In genomic region chr12:37108819-37109473, GRCm38 (mm10) we compare ENCODE assay signal across 8 mouse cellular contexts. TPM values are rescaled to one million over a fixed set of nuclear protein-coding genes. Genes with fewer than 3 reads are reported as not detected.
DNase-seq lines count a peak whose midpoint lies in the region; ATAC-seq and TF ChIP-seq lines count a peak whose summit lies in the region.

No protein-coding gene starts in this region.

- no peak for DNase-seq in kidney, adult 8-10 months
- peak; percentile 47 for DNase-seq in ZHBTc4 (ENCODE audit: low read depth, low spot score)
- peak; percentile 60 for DNase-seq in hindbrain, embryonic 11.5 days (ENCODE audit: low spot score)
- peak; percentile 13 for DNase-seq in liver, postnatal 0 days
- DNase-seq in right cerebral cortex, postnatal 25 days = peak; percentile 5
- DNase-seq in cerebellum, adult 9-10 months = no peak

- WGBS in kidney, embryonic 16.5 days = under 1% methylated on average over 29 of the region's 29 CpGs
- WGBS in forebrain, embryonic 16.5 days = 0% methylated on average over 29 of the region's 29 CpGs
- WGBS in hindbrain, embryonic 11.5 days = 1% methylated on average over 29 of the region's 29 CpGs
- 3% methylated on average over 26 of the region's 29 CpGs for WGBS in liver, postnatal 0 days (ENCODE audit: insufficient replicate concordance)

- no peaks in the 10 kb centered on the region for H3K9me3 ChIP-seq in kidney, embryonic 16.5 days (ENCODE audit: low read length)
- no peaks in the 10 kb centered on the region for H3K9me3 ChIP-seq in forebrain, embryonic 16.5 days (ENCODE audit: control insufficient read depth, low read length)
- H3K9me3 ChIP-seq in hindbrain, embryonic 11.5 days (ENCODE audit: control insufficient read depth, low read length) = no peaks in the 10 kb centered on the region
- no peaks in the 10 kb centered on the region for H3K9me3 ChIP-seq in liver, postnatal 0 days (ENCODE audit: low read length)

- peak overlapping the region; percentile 51 for H3K27ac ChIP-seq in kidney, embryonic 16.5 days (ENCODE audit: low read length)
- no peak overlapping the region for H3K27ac ChIP-seq in forebrain, embryonic 16.5 days (ENCODE audit: low read length)
- H3K27ac ChIP-seq in hindbrain, embryonic 11.5 days (ENCODE audit: low read depth, low read length) = no peak overlapping the region
- no peak overlapping the region for H3K27ac ChIP-seq in liver, postnatal 0 days (ENCODE audit: low read depth)

- no peak for TF ChIP-seq CTCF in liver, postnatal 0 days (IDR thresholded peaks at IDR 0.05; ENCODE audit: low read depth)

- peak overlapping the region; percentile 96 for H3K4me2 ChIP-seq in kidney, embryonic 16.5 days (replicated peaks; ENCODE audit: low read depth, low read length)
- peak overlapping the region; percentile 92 for H3K4me2 ChIP-seq in forebrain, embryonic 16.5 days (ENCODE audit: low read length)
- H3K4me2 ChIP-seq in hindbrain, embryonic 11.5 days (replicated peaks; ENCODE audit: low read depth, low read length) = peak overlapping the region; percentile 80
- H3K4me2 ChIP-seq in liver, postnatal 0 days (ENCODE audit: low read depth, low read length) = peak overlapping the region; percentile 64

- H3K4me3 ChIP-seq in kidney, embryonic 16.5 days (ENCODE audit: low read length) = peak overlapping the region; percentile 63
- peak overlapping the region; percentile 51 for H3K4me3 ChIP-seq in forebrain, embryonic 16.5 days (replicated peaks; ENCODE audit: low read length)
- H3K4me3 ChIP-seq in hindbrain, embryonic 11.5 days (ENCODE audit: low read depth, low read length) = peak overlapping the region; percentile 48
- peak overlapping the region; percentile 35 for H3K4me3 ChIP-seq in liver, postnatal 0 days (ENCODE audit: low read depth, low read length)

- H3K36me3 ChIP-seq in kidney, embryonic 16.5 days (ENCODE audit: insufficient read depth, low read length) = no peaks in the 10 kb centered on the region
- H3K36me3 ChIP-seq in forebrain, embryonic 16.5 days (ENCODE audit: control insufficient read depth, insufficient read depth) = no peaks in the 10 kb centered on the region
- no peaks in the 10 kb centered on the region for H3K36me3 ChIP-seq in hindbrain, embryonic 11.5 days (ENCODE audit: control insufficient read depth, insufficient read depth, low read length)
- H3K36me3 ChIP-seq in liver, postnatal 0 days (replicated peaks; ENCODE audit: insufficient read depth, low read length) = no peaks in the 10 kb centered on the region

- no peak for TF ChIP-seq EP300 in liver, postnatal 0 days (IDR thresholded peaks at IDR 0.05; ENCODE audit: low read depth)

- ATAC-seq in kidney, embryonic 16.5 days (ENCODE audit: low FRiP score, low TSS enrichment) = peak; percentile 75
- ATAC-seq in forebrain, embryonic 16.5 days = peak; percentile 77
- ATAC-seq in hindbrain, embryonic 11.5 days (ENCODE audit: low FRiP score) = peak; percentile 77
- no peak for ATAC-seq in liver, postnatal 0 days

- peaks cover 12% of the 10 kb centered on the region; the same call in 1 of the 2 replicates for H3K4me1 ChIP-seq in kidney, embryonic 16.5 days (ENCODE audit: insufficient read depth, low read length)
- peaks cover 14% of the 10 kb centered on the region for H3K4me1 ChIP-seq in forebrain, embryonic 16.5 days (replicated peaks; ENCODE audit: control insufficient read depth, insufficient read depth, low read length)
- H3K4me1 ChIP-seq in hindbrain, embryonic 11.5 days (replicated peaks; ENCODE audit: control insufficient read depth, insufficient read depth, low read length) = peaks cover 4% of the 10 kb centered on the region; the same call in 1 of the 2 replicates
- peaks cover 7% of the 10 kb centered on the region; the same call in 1 of the 2 replicates for H3K4me1 ChIP-seq in liver, postnatal 0 days (ENCODE audit: insufficient read depth)

- H3K9ac ChIP-seq in kidney, embryonic 16.5 days (replicated peaks; ENCODE audit: low read length) = peak overlapping the region; percentile 62
- peak overlapping the region; percentile 41 for H3K9ac ChIP-seq in forebrain, embryonic 16.5 days (replicated peaks; ENCODE audit: low read depth, low read length)
- no peak overlapping the region for H3K9ac ChIP-seq in hindbrain, embryonic 11.5 days (ENCODE audit: low read depth, low read length)
- H3K9ac ChIP-seq in liver, postnatal 0 days (replicated peaks) = no peak overlapping the region

- H3K27me3 ChIP-seq in kidney, embryonic 16.5 days (ENCODE audit: insufficient read depth, low read length) = peaks cover 8% of the 10 kb centered on the region
- peaks cover 24% of the 10 kb centered on the region for H3K27me3 ChIP-seq in forebrain, embryonic 16.5 days (replicated peaks; ENCODE audit: control insufficient read depth, insufficient read depth, low read length)
- peaks cover 27% of the 10 kb centered on the region for H3K27me3 ChIP-seq in hindbrain, embryonic 11.5 days (ENCODE audit: control insufficient read depth, insufficient read depth, low read length)
- H3K27me3 ChIP-seq in liver, postnatal 0 days (ENCODE audit: insufficient read depth, low read length) = peaks cover 35% of the 10 kb centered on the region

RNA-seq across cellular contexts. Expression of gene Meox2, which starts 0.6 kb away (rescaled TPM):
- 8.5 and 12.5 TPM in 2 replicates for polyA plus RNA-seq in kidney, embryonic 16.5 days (2015; fragmentation: Nextera tagmentation; extraction: Ambion mirVana)
- polyA plus RNA-seq in forebrain, embryonic 16.5 days (2015; fragmentation: Nextera tagmentation; extraction: Ambion mirVana) = 0.24 TPM in 1 of 2 replicates, not detected in the other
- polyA plus RNA-seq in hindbrain, embryonic 11.5 days (2014; fragmentation: Nextera tagmentation; extraction: Ambion mirVana) = 4.9 and 6.8 TPM in 2 replicates
- polyA plus RNA-seq in liver, postnatal 0 days (2015; fragmentation: Nextera tagmentation; extraction: Ambion mirVana) = 0.05 and 0.17 TPM in 2 replicates

Comparison
In these comparisons a context has a peak if more than half of its experiments do, and no peak if none do; other contexts are left out.
1. H3K9ac ChIP-seq: peak in kidney, embryonic 16.5 days (single experiment) and forebrain, embryonic 16.5 days (single experiment); none in hindbrain, embryonic 11.5 days (single experiment) and liver, postnatal 0 days (single experiment).
2. DNase-seq: peak in ZHBTc4 (single experiment), hindbrain, embryonic 11.5 days (single experiment), liver, postnatal 0 days (single experiment) and right cerebral cortex, postnatal 25 days (single experiment); none in kidney, adult 8-10 months (0 of 2) and cerebellum, adult 9-10 months (single experiment).
3. Peak in every context shown above with its lines, with median percentiles within 50 percentile points of each other: H3K4me2 ChIP-seq and H3K4me3 ChIP-seq.